Mouse (Mus musculus): ENCODE measurements around the gene Ankrd52.

GRCm38 (mm10) chr10:128435186-128435823, 58.4 kb downstream of the Ankrd52 start:
- no peak for TF ChIP-seq CTCF (IDR thresholded peaks at IDR 0.05; ENCODE audit: control insufficient read depth, insufficient read depth, low read length)
- TF ChIP-seq POLR2A (IDR thresholded peaks at IDR 0.05; ENCODE audit: borderline replicate concordance, control insufficient read depth, low read depth, low read length), result no peak
